Mouse (Mus musculus) T-helper 1 cell (primary cell): ENCODE results near the gene Dennd2d.

Source experiments
- in situ Hi-C: fragments of 300-600 bp; cut with MboI, MseI; formaldehyde crosslinking; loops from one replicate; pipeline ENCODE4 v1.15.1; 2025; ENCODE audit warnings: high pct_unique_total_duplicates

Dennd2d gene

GRCm38 (mm10) chr3:106495346-106496044 is 13.3 kb downstream of the Dennd2d start:
- in situ Hi-C loops = no loop called here

GRCm38 (mm10) chr3:106496045-106496721 is 14.0 kb downstream of the Dennd2d start:
- in situ Hi-C loops = no loop called here

GRCm38 (mm10) chr3:106496996-106497395 is 14.8 kb downstream of the Dennd2d start:
- in situ Hi-C loops = no loop called here

GRCm38 (mm10) chr3:106500510-106500909 is 18.3 kb downstream of the Dennd2d start:
- in situ Hi-C loops = no loop called here

- in situ Hi-C loops = no loop called here
Measured at GRCm38 (mm10) chr3:106502892-106503291, 20.7 kb downstream of the Dennd2d start.

- in situ Hi-C loops = no loop called here
Measured at GRCm38 (mm10) chr3:106510669-106511068, 28.5 kb downstream of the Dennd2d start.

GRCm38 (mm10) chr3:106515016-106515415 is 32.8 kb downstream of the Dennd2d start:
- in situ Hi-C loops = no loop called here

- in situ Hi-C loops = no loop called here
Measured at GRCm38 (mm10) chr3:106522730-106523129, 40.5 kb downstream of the Dennd2d start.

GRCm38 (mm10) chr3:106526411-106526810 is 44.2 kb downstream of the Dennd2d start:
- in situ Hi-C loops = no loop called here

- in situ Hi-C loops = no loop called here
Measured at GRCm38 (mm10) chr3:106528032-106528431, 45.8 kb downstream of the Dennd2d start.

- in situ Hi-C loops = no loop called here
Measured at GRCm38 (mm10) chr3:106533277-106533676, 51.1 kb downstream of the Dennd2d start.

- in situ Hi-C loops = no loop called here
Measured at GRCm38 (mm10) chr3:106544721-106545316, 62.6 kb downstream of the Dennd2d start.

GRCm38 (mm10) chr3:106547171-106547923 is 65.1 kb downstream of the Dennd2d start, which contains the start of the genes Dram2 and Cept1:
Gene Dram2, plus strand, starts transcription at chr3:106547798.
Gene Cept1, minus strand, starts transcription at chr3:106547802.
- in situ Hi-C loops = no loop called here

- in situ Hi-C loops = no loop called here
Measured at GRCm38 (mm10) chr3:106547924-106548539, 65.8 kb downstream of the Dennd2d start.

- in situ Hi-C loops = no loop called here
Measured at GRCm38 (mm10) chr3:106548971-106549370, 66.8 kb downstream of the Dennd2d start.
